Mouse (Mus musculus): ENCODE data around the gene Cep57l1.

The Cep57l1 gene

GRCm38 (mm10) chr10:41737245-41737644 is 72.4 kb downstream of the Cep57l1 start:
- no peak for DNase-seq (ENCODE audit: low spot score)

- DNase-seq (ENCODE audit: low spot score), result no peak
These were observed 74.3 kb downstream of the Cep57l1 start for GRCm38 (mm10) chr10:41735398-41735797.

GRCm38 (mm10) chr10:41733214-41733613 is 76.5 kb downstream of the Cep57l1 start:
- no peak for DNase-seq (ENCODE audit: low spot score)

GRCm38 (mm10) chr10:41731932-41732331 is 77.7 kb downstream of the Cep57l1 start:
- DNase-seq (ENCODE audit: low spot score), result no peak

GRCm38 (mm10) chr10:41730746-41731145 is 78.9 kb downstream of the Cep57l1 start:
- no peak for DNase-seq (ENCODE audit: low spot score)

- no peak for DNase-seq (ENCODE audit: low spot score)
These were observed 83.5 kb downstream of the Cep57l1 start for GRCm38 (mm10) chr10:41726215-41726614.

GRCm38 (mm10) chr10:41719587-41719986 is 90.1 kb downstream of the Cep57l1 start:
- no peak for DNase-seq (ENCODE audit: low spot score)

GRCm38 (mm10) chr10:41716029-41716897 is 93.4 kb downstream of the Cep57l1 start, which contains the start of gene Ccdc162:
Ccdc162 (minus strand) TSS chr10:41716634.
- no peak for DNase-seq (ENCODE audit: low spot score)

GRCm38 (mm10) chr10:41715557-41715956 is 94.1 kb downstream of the Cep57l1 start:
- DNase-seq (ENCODE audit: low spot score), result no peak

GRCm38 (mm10) chr10:41711467-41711866 is 98.2 kb downstream of the Cep57l1 start:
- no peak for DNase-seq (ENCODE audit: low spot score)

- DNase-seq (ENCODE audit: low spot score), result no peak
These were observed 98.9 kb downstream of the Cep57l1 start for GRCm38 (mm10) chr10:41710773-41711172.

GRCm38 (mm10) chr10:41709341-41709740 is 100.3 kb downstream of the Cep57l1 start:
- no peak for DNase-seq (ENCODE audit: low spot score)

- no peak for DNase-seq (ENCODE audit: low spot score)
These were observed 110.0 kb downstream of the Cep57l1 start for GRCm38 (mm10) chr10:41699669-41700068.

GRCm38 (mm10) chr10:41697040-41697439 is 112.6 kb downstream of the Cep57l1 start:
- no peak for DNase-seq (ENCODE audit: low spot score)

GRCm38 (mm10) chr10:41690978-41691377 is 118.7 kb downstream of the Cep57l1 start:
- DNase-seq (ENCODE audit: low spot score), result peak; percentile 68

- peak; percentile 86 for DNase-seq (ENCODE audit: low spot score)
These were observed 119.5 kb downstream of the Cep57l1 start for GRCm38 (mm10) chr10:41689941-41690887.

- no peak for DNase-seq (ENCODE audit: low spot score)
These were observed 125.1 kb downstream of the Cep57l1 start for GRCm38 (mm10) chr10:41684548-41684996.

- DNase-seq (ENCODE audit: low spot score), result peak; percentile 86
These were observed 126.9 kb downstream of the Cep57l1 start for GRCm38 (mm10) chr10:41682546-41683393.

- DNase-seq (ENCODE audit: low spot score), result peak; percentile 88
These were observed 130.8 kb downstream of the Cep57l1 start for GRCm38 (mm10) chr10:41678746-41679360.

- peak; percentile 23 for DNase-seq (ENCODE audit: low spot score)
These were observed 132.3 kb downstream of the Cep57l1 start for GRCm38 (mm10) chr10:41677396-41677795.

GRCm38 (mm10) chr10:41676661-41677061 is 133.0 kb downstream of the Cep57l1 start:
- DNase-seq (ENCODE audit: low spot score), result no peak

Measured in MN1 (cell line).